Mouse (Mus musculus) heart, postnatal 0 days (tissue): ENCODE data around the gene Kctd15.

Experiments
- CTCF ChIP-seq: IDR thresholded peaks from 2 replicates; pipeline ENCODE4 v1.5.1; 2016; ENCODE audit warnings: antibody characterized with exemption, control low read depth, low read depth
- EP300 ChIP-seq: IDR thresholded peaks from 2 replicates; pipeline ENCODE4 v1.6.1; 2016; ENCODE audit warnings: antibody characterized with exemption, low read depth

GRCm38 (mm10) chr7:34699888-34700287 lies 43.4 kb upstream of the Kctd15 start:
- TF ChIP-seq CTCF: no peak
- no peak for TF ChIP-seq EP300
